Mouse (Mus musculus): ENCODE measurements around the gene Zfp740. TPM values are rescaled to one million over a fixed set of nuclear protein-coding genes. Genes with fewer than 3 reads are reported as not detected.
"Not testable (repeated sequence)": the region's sequence is repeated elsewhere in the genome, so short reads cannot be mapped to it uniquely, and the experiment has no call there.

The Zfp740 gene
- total RNA-seq (2021), result 10 to 100 TPM; 32.2 to 35.9 TPM

GRCm38 (mm10) chr15:102202971-102203834, at the start of gene Zfp740:
Zfp740 (plus strand) TSS chr15:102203249.
- DNase-seq, result peak; percentile 90 to 92
- intact Hi-C loops (cut with DNase I), result loop anchor here (2.0 kb wide), 1 partner anchor 76 kb away; the partner anchor contains the start of gene Mfsd5

GRCm38 (mm10) chr15:102155006-102155405, 48.0 kb upstream of the Zfp740 start:
- intact Hi-C loops (cut with DNase I); DNase-seq: not testable (repeated sequence)

- intact Hi-C loops (cut with DNase I), result no loop called here
- DNase-seq, result no peak
These were observed 46.2 kb upstream of the Zfp740 start for GRCm38 (mm10) chr15:102156836-102157235.

GRCm38 (mm10) chr15:102160415-102161060, 42.5 kb upstream of the Zfp740 start:
- intact Hi-C loops (cut with DNase I), result no loop called here
- no peak for DNase-seq

GRCm38 (mm10) chr15:102163900-102164693, 39.0 kb upstream of the Zfp740 start:
- intact Hi-C loops (cut with DNase I), result no loop called here
- no peak for DNase-seq

GRCm38 (mm10) chr15:102165468-102166100, 37.5 kb upstream of the Zfp740 start:
- intact Hi-C loops (cut with DNase I), result no loop called here
- DNase-seq, result no peak

GRCm38 (mm10) chr15:102167620-102168021, 35.4 kb upstream of the Zfp740 start:
- intact Hi-C loops (cut with DNase I), result no loop called here
- DNase-seq, result no peak

- intact Hi-C loops (cut with DNase I), result no loop called here
- DNase-seq, result no peak
These were observed 34.0 kb upstream of the Zfp740 start for GRCm38 (mm10) chr15:102169064-102169463.

GRCm38 (mm10) chr15:102173581-102173980, 29.5 kb upstream of the Zfp740 start:
- intact Hi-C loops (cut with DNase I), result no loop called here
- no peak for DNase-seq

GRCm38 (mm10) chr15:102175736-102176319, 27.2 kb upstream of the Zfp740 start:
- intact Hi-C loops (cut with DNase I), result no loop called here

GRCm38 (mm10) chr15:102176571-102177316, 26.3 kb upstream of the Zfp740 start:
- DNase-seq, result no peak
- intact Hi-C loops (cut with DNase I), result no loop called here

More at GRCm38 (mm10) chr15:102175736-102176319, 27.2 kb upstream of the Zfp740 start:
- DNase-seq, result no peak

- intact Hi-C loops (cut with DNase I), result no loop called here
These were observed 25.6 kb upstream of the Zfp740 start for GRCm38 (mm10) chr15:102177417-102177816.

GRCm38 (mm10) chr15:102178279-102178678, 24.8 kb upstream of the Zfp740 start:
- peak; percentile 84 to 91 for DNase-seq
- intact Hi-C loops (cut with DNase I), result loop anchor here (1.0 to 2.0 kb wide), 3 partner anchors 46 to 139 kb away; partner anchors contain the start of gene Mfsd5

More at GRCm38 (mm10) chr15:102177417-102177816, 25.6 kb upstream of the Zfp740 start:
- no peak for DNase-seq

- intact Hi-C loops (cut with DNase I), result loop anchor here (2.0 kb wide), 2 partner anchors 100 to 138 kb away; partner anchors contain the start of gene Mfsd5
- no peak for DNase-seq
These were observed 23.9 kb upstream of the Zfp740 start for GRCm38 (mm10) chr15:102179106-102179505.

- no peak for DNase-seq
- intact Hi-C loops (cut with DNase I), result loop anchor here (2.0 kb wide), 2 partner anchors 99 to 137 kb away; partner anchors contain the start of gene Mfsd5
These were observed 23.1 kb upstream of the Zfp740 start for GRCm38 (mm10) chr15:102179924-102180323.

- intact Hi-C loops (cut with DNase I), result no loop called here
- DNase-seq, result no peak
These were observed 20.0 kb upstream of the Zfp740 start for GRCm38 (mm10) chr15:102183076-102183475.

GRCm38 (mm10) chr15:102186239-102186638, 16.8 kb upstream of the Zfp740 start:
- intact Hi-C loops (cut with DNase I), result no loop called here
- no peak for DNase-seq

GRCm38 (mm10) chr15:102188096-102188495, 15.0 kb upstream of the Zfp740 start:
- DNase-seq, result peak; percentile 47 to 53
- intact Hi-C loops (cut with DNase I), result no loop called here

- intact Hi-C loops (cut with DNase I), result no loop called here
- no peak for DNase-seq
These were observed 14.2 kb upstream of the Zfp740 start for GRCm38 (mm10) chr15:102188883-102189282.

All from heart, postnatal 36 days (tissue).